Mouse (Mus musculus): Measurements from ENCODE around the gene Helt. TPM values are rescaled to one million over a fixed set of nuclear protein-coding genes. Genes with fewer than 3 reads are reported as not detected.

Helt gene
- not detected in 2 replicates for polyA plus RNA-seq (2015; fragmentation: Nextera tagmentation; extraction: Ambion mirVana)

- WGBS (ENCODE audit: insufficient replicate concordance), result 1% methylated on average over 50 of the region's 50 CpGs
These were observed at the start of gene Helt for GRCm38 (mm10) chr8:46294181-46294892. Gene Helt, minus strand, starts transcription at chr8:46294671.

GRCm38 (mm10) chr8:46342272-46342671 is 47.8 kb upstream of the Helt start:
- H3K4me3 ChIP-seq (ENCODE audit: low read depth, low read length), result no peak overlapping the region
- no peak for ATAC-seq (ENCODE audit: low read depth)
- H3K9me3 ChIP-seq (replicated peaks; ENCODE audit: control insufficient read depth, low read length), result no peaks in the 10 kb centered on the region
- no peak overlapping the region for H3K9ac ChIP-seq (ENCODE audit: low read depth, low read length)
- no peaks in the 10 kb centered on the region for H3K27me3 ChIP-seq (ENCODE audit: control insufficient read depth, insufficient read depth, low read depth, low read length)
- H3K36me3 ChIP-seq (ENCODE audit: control insufficient read depth, insufficient read depth), result no peaks in the 10 kb centered on the region
- WGBS (ENCODE audit: insufficient replicate concordance), result 71% methylated on average over 13 of the region's 13 CpGs
- H3K4me2 ChIP-seq (ENCODE audit: low read depth, low read length), result no peak overlapping the region
- H3K4me1 ChIP-seq (ENCODE audit: control insufficient read depth, low read depth, low read length), result no peaks in the 10 kb centered on the region
- H3K27ac ChIP-seq (ENCODE audit: low read length), result no peak overlapping the region

More at GRCm38 (mm10) chr8:46294181-46294892, at the start of gene Helt:
- H3K27me3 ChIP-seq (ENCODE audit: control insufficient read depth, insufficient read depth, low read depth, low read length), result peaks cover 76% of the 10 kb centered on the region
- H3K9me3 ChIP-seq (replicated peaks; ENCODE audit: control insufficient read depth, low read length), result no peaks in the 10 kb centered on the region
- no peak for ATAC-seq (ENCODE audit: low read depth)
- no peak within 1 kb of the TSS for H3K4me3 ChIP-seq (ENCODE audit: low read depth, low read length)
- no peaks in the 10 kb centered on the region for H3K36me3 ChIP-seq (ENCODE audit: control insufficient read depth, insufficient read depth)
- H3K4me2 ChIP-seq (ENCODE audit: low read depth, low read length), result no peak within 1 kb of the TSS
- no peak within 1 kb of the TSS for H3K27ac ChIP-seq (ENCODE audit: low read length)
- no peaks in the 10 kb centered on the region for H3K4me1 ChIP-seq (ENCODE audit: control insufficient read depth, low read depth, low read length)
- H3K9ac ChIP-seq (ENCODE audit: low read depth, low read length), result no peak within 1 kb of the TSS

- H3K4me2 ChIP-seq (ENCODE audit: low read depth, low read length), result no peak overlapping the region
- no peak overlapping the region for H3K27ac ChIP-seq (ENCODE audit: low read length)
- H3K9ac ChIP-seq (ENCODE audit: low read depth, low read length), result no peak overlapping the region
- H3K4me3 ChIP-seq (ENCODE audit: low read depth, low read length), result no peak overlapping the region
- no peaks in the 10 kb centered on the region for H3K9me3 ChIP-seq (replicated peaks; ENCODE audit: control insufficient read depth, low read length)
- WGBS (ENCODE audit: insufficient replicate concordance), result 62% methylated on average over 14 of the region's 14 CpGs
- H3K36me3 ChIP-seq (ENCODE audit: control insufficient read depth, insufficient read depth), result no peaks in the 10 kb centered on the region
- no peak for ATAC-seq (ENCODE audit: low read depth)
- no peaks in the 10 kb centered on the region for H3K27me3 ChIP-seq (ENCODE audit: control insufficient read depth, insufficient read depth, low read depth, low read length)
- no peaks in the 10 kb centered on the region for H3K4me1 ChIP-seq (ENCODE audit: control insufficient read depth, low read depth, low read length)
These were observed 46.2 kb upstream of the Helt start for GRCm38 (mm10) chr8:46340381-46341273.

GRCm38 (mm10) chr8:46339317-46339716 is 44.8 kb upstream of the Helt start:
- Histone ChIP-seq H3K36me3 (ENCODE audit: control insufficient read depth, insufficient read depth) (no peaks in the 10 kb centered on the region), H3K9me3 (replicated peaks; ENCODE audit: control insufficient read depth, low read length) (no peaks in the 10 kb centered on the region), H3K27ac (ENCODE audit: low read length) (no peak overlapping the region), H3K4me2 (ENCODE audit: low read depth, low read length) (no peak overlapping the region), H3K4me3 (ENCODE audit: low read depth, low read length) (no peak overlapping the region), H3K27me3 (ENCODE audit: control insufficient read depth, insufficient read depth, low read depth, low read length) (no peaks in the 10 kb centered on the region), H3K4me1 (ENCODE audit: control insufficient read depth, low read depth, low read length) (no peaks in the 10 kb centered on the region), H3K9ac (ENCODE audit: low read depth, low read length) (no peak overlapping the region)
- ATAC-seq (ENCODE audit: low read depth), result no peak
- whole genome bisulfite sequencing (ENCODE audit: insufficient replicate concordance), result 65% methylated on average over 5 of the region's 5 CpGs

- no peak for ATAC-seq (ENCODE audit: low read depth)
- H3K4me1 ChIP-seq (ENCODE audit: control insufficient read depth, low read depth, low read length), result no peaks in the 10 kb centered on the region
- no peaks in the 10 kb centered on the region for H3K9me3 ChIP-seq (replicated peaks; ENCODE audit: control insufficient read depth, low read length)
- no peak overlapping the region for H3K27ac ChIP-seq (ENCODE audit: low read length)
- H3K36me3 ChIP-seq (ENCODE audit: control insufficient read depth, insufficient read depth), result no peaks in the 10 kb centered on the region
- no peak overlapping the region for H3K4me3 ChIP-seq (ENCODE audit: low read depth, low read length)
- H3K4me2 ChIP-seq (ENCODE audit: low read depth, low read length), result no peak overlapping the region
- 64% methylated on average over 8 of the region's 8 CpGs for WGBS (ENCODE audit: insufficient replicate concordance)
- no peaks in the 10 kb centered on the region for H3K27me3 ChIP-seq (ENCODE audit: control insufficient read depth, insufficient read depth, low read depth, low read length)
- H3K9ac ChIP-seq (ENCODE audit: low read depth, low read length), result no peak overlapping the region
These were observed 41.9 kb upstream of the Helt start for GRCm38 (mm10) chr8:46336351-46336750.

GRCm38 (mm10) chr8:46332389-46333061 is 38.1 kb upstream of the Helt start:
- Histone ChIP-seq H3K36me3 (ENCODE audit: control insufficient read depth, insufficient read depth) (no peaks in the 10 kb centered on the region), H3K4me2 (ENCODE audit: low read depth, low read length) (no peak overlapping the region), H3K9me3 (replicated peaks; ENCODE audit: control insufficient read depth, low read length) (no peaks in the 10 kb centered on the region), H3K4me3 (ENCODE audit: low read depth, low read length) (no peak overlapping the region), H3K9ac (ENCODE audit: low read depth, low read length) (no peak overlapping the region), H3K27me3 (ENCODE audit: control insufficient read depth, insufficient read depth, low read depth, low read length) (no peaks in the 10 kb centered on the region), H3K4me1 (ENCODE audit: control insufficient read depth, low read depth, low read length) (no peaks in the 10 kb centered on the region), H3K27ac (ENCODE audit: low read length) (no peak overlapping the region)
- peak; percentile 48; the same call in 1 of the 2 replicates for ATAC-seq (ENCODE audit: low read depth)
- WGBS (ENCODE audit: insufficient replicate concordance), result 72% methylated on average over 7 of the region's 7 CpGs

GRCm38 (mm10) chr8:46331801-46332200 is 37.3 kb upstream of the Helt start:
- no peak for ATAC-seq (ENCODE audit: low read depth)
- no peak overlapping the region for H3K9ac ChIP-seq (ENCODE audit: low read depth, low read length)
- 55% methylated on average over 5 of the region's 5 CpGs for WGBS (ENCODE audit: insufficient replicate concordance)

GRCm38 (mm10) chr8:46329396-46329795 is 34.9 kb upstream of the Helt start:
- no peak overlapping the region for H3K4me2 ChIP-seq (ENCODE audit: low read depth, low read length)
- ATAC-seq (ENCODE audit: low read depth), result no peak
- H3K4me1 ChIP-seq (ENCODE audit: control insufficient read depth, low read depth, low read length), result no peaks in the 10 kb centered on the region
- H3K36me3 ChIP-seq (ENCODE audit: control insufficient read depth, insufficient read depth), result no peaks in the 10 kb centered on the region
- WGBS (ENCODE audit: insufficient replicate concordance), result 67% methylated on average over 4 of the region's 4 CpGs
- no peaks in the 10 kb centered on the region for H3K27me3 ChIP-seq (ENCODE audit: control insufficient read depth, insufficient read depth, low read depth, low read length)
- no peak overlapping the region for H3K27ac ChIP-seq (ENCODE audit: low read length)
- H3K9ac ChIP-seq (ENCODE audit: low read depth, low read length), result no peak overlapping the region
- no peak overlapping the region for H3K4me3 ChIP-seq (ENCODE audit: low read depth, low read length)
- no peaks in the 10 kb centered on the region for H3K9me3 ChIP-seq (replicated peaks; ENCODE audit: control insufficient read depth, low read length)

More at GRCm38 (mm10) chr8:46331801-46332200, 37.3 kb upstream of the Helt start:
- Histone ChIP-seq H3K27me3 (ENCODE audit: control insufficient read depth, insufficient read depth, low read depth, low read length) (no peaks in the 10 kb centered on the region), H3K9me3 (replicated peaks; ENCODE audit: control insufficient read depth, low read length) (no peaks in the 10 kb centered on the region), H3K27ac (ENCODE audit: low read length) (no peak overlapping the region), H3K4me3 (ENCODE audit: low read depth, low read length) (no peak overlapping the region), H3K36me3 (ENCODE audit: control insufficient read depth, insufficient read depth) (no peaks in the 10 kb centered on the region), H3K4me2 (ENCODE audit: low read depth, low read length) (no peak overlapping the region), H3K4me1 (ENCODE audit: control insufficient read depth, low read depth, low read length) (no peaks in the 10 kb centered on the region)

All from liver, embryonic 16.5 days (tissue).